Mouse (Mus musculus) small intestine, adult 2 months (tissue): ENCODE measurements around the gene Tent5c.

Experiments
- CTCF ChIP-seq: fragments of 200-500 bp; IDR thresholded peaks from 2 replicates; pipeline ENCODE4 v1.5.1; 2012; ENCODE audit warnings: low read depth, mild to moderate bottlenecking, control low read depth, inconsistent platforms, low read length, moderate library complexity, mixed read lengths; ENCODE audit not compliant: insufficient replicate concordance, insufficient read length; ENCODE audit errors: extremely low read depth
- POLR2A ChIP-seq: fragments of 200-500 bp; IDR thresholded peaks from 2 replicates; pipeline ENCODE4 v1.6.1; 2012; ENCODE audit warnings: low read depth, mild to moderate bottlenecking, control low read depth, inconsistent platforms, low read length, moderate library complexity

GRCm38 (mm10) chr3:100440754-100441153 is 48.4 kb downstream of the Tent5c start:
- TF ChIP-seq CTCF (no peak), POLR2A (no peak)
